Mouse (Mus musculus): ENCODE results near the gene Wrap53. TPM values are rescaled to one million over a fixed set of nuclear protein-coding genes. Genes with fewer than 3 reads are reported as not detected.

Gene Wrap53
- total and polyA plus RNA-seq, 3 experiments = 18.5 to 24.5 TPM; not detected in 1

- TF ChIP-seq HCFC1 (IDR thresholded peaks at IDR 0.05; ENCODE audit: low read depth, low read length) (peak; percentile 63), MAZ (IDR thresholded peaks at IDR 0.05; ENCODE audit: low read depth, low read length) (peak; percentile 59)
Observed at GRCm38 (mm10) chr11:69609416-69609815, 29.4 kb upstream of the Wrap53 start (continued).

GRCm38 (mm10) chr11:69608525-69608924, 28.5 kb upstream of the Wrap53 start:
- peak overlapping the region; percentile 66 for H3K9ac ChIP-seq (ENCODE audit: control insufficient read depth, low read depth, low read length, poor library complexity, severe bottlenecking)
- H3K79me2 ChIP-seq (ENCODE audit: control insufficient read depth, insufficient read depth, low read length, poor library complexity) = peaks cover 6% of the 10 kb centered on the region
- H3K9me3 ChIP-seq (replicated peaks; ENCODE audit: insufficient read depth, low read length) = no peaks in the 10 kb centered on the region
- H3K36me3 ChIP-seq (ENCODE audit: control insufficient read depth in 1 of 2, insufficient read depth in 2 of 2, low read length in 2 of 2) = peaks cover 0 to 27% of the 10 kb centered on the region in 2 experiments; a peak in 2 of 4 replicates
- H3K27ac ChIP-seq (ENCODE audit: control insufficient read depth, low read depth, low read length) = peak overlapping the region; percentile 91
- TF ChIP-seq UBTF (IDR thresholded peaks at IDR 0.05; ENCODE audit: borderline replicate concordance, insufficient read depth, low read depth, low read length) = no peak
- TF ChIP-seq ZMIZ1 (IDR thresholded peaks at IDR 0.05; ENCODE audit: low read depth, low read length) = 0 out of 2 replicates have a peak, but pooled peaks have one; percentile 20
- TF ChIP-seq MAZ (IDR thresholded peaks at IDR 0.05; ENCODE audit: low read depth, low read length) = peak; percentile 55
- TF ChIP-seq POLR2A (IDR thresholded peaks at IDR 0.05; ENCODE audit: control insufficient read depth in 1 of 2, insufficient read depth in 1 of 2, low read depth in 1 of 2, low read length in 2 of 2, poor library complexity in 1 of 2) = no peak
- TF ChIP-seq SIN3A (IDR thresholded peaks at IDR 0.05; ENCODE audit: low read length) = no peak
- TF ChIP-seq MXI1 (IDR thresholded peaks at IDR 0.05; ENCODE audit: low read depth, low read length) = 0 out of 2 replicates have a peak, but pooled peaks have one; percentile 34
- 0 out of 2 replicates have a peak, but pooled peaks have one; percentile 6 for TF ChIP-seq TCF12 (IDR thresholded peaks at IDR 0.05; ENCODE audit: low read depth, low read length)
- DNase-seq (ENCODE audit: low read depth, low spot score) = peak; percentile 46
- no peaks in the 10 kb centered on the region for H3K27me3 ChIP-seq (ENCODE audit: control insufficient read depth in 1 of 2, insufficient read depth in 2 of 2, low read length in 2 of 2)
- peak overlapping the region in 1 of 2 experiments; percentile 24; a peak in 3 of 4 replicates for H3K4me3 ChIP-seq (ENCODE audit: control insufficient read depth in 1 of 2, insufficient read depth in 1 of 2, low read depth in 2 of 2, low read length in 2 of 2)
- peaks cover 24 to 46% of the 10 kb centered on the region in 2 experiments for H3K4me1 ChIP-seq (ENCODE audit: control insufficient read depth in 1 of 2, insufficient read depth in 2 of 2, low read length in 2 of 2)

GRCm38 (mm10) chr11:69606832-69607231, 26.8 kb upstream of the Wrap53 start:
- peaks cover 0 to 39% of the 10 kb centered on the region in 2 experiments; a peak in 2 of 4 replicates for H3K36me3 ChIP-seq (ENCODE audit: control insufficient read depth in 1 of 2, insufficient read depth in 2 of 2, low read length in 2 of 2)
- H3K79me2 ChIP-seq (ENCODE audit: control insufficient read depth, insufficient read depth, low read length, poor library complexity) = peaks cover 6% of the 10 kb centered on the region
- peak; percentile 48 for DNase-seq (ENCODE audit: low read depth, low spot score)
- H3K4me3 ChIP-seq (ENCODE audit: control insufficient read depth in 1 of 2, insufficient read depth in 1 of 2, low read depth in 2 of 2, low read length in 2 of 2) = no peak overlapping the region; a peak in 1 of 4 replicates
- H3K9ac ChIP-seq (ENCODE audit: control insufficient read depth, low read depth, low read length, poor library complexity, severe bottlenecking) = no peak overlapping the region
- TF ChIP-seq UBTF (IDR thresholded peaks at IDR 0.05; ENCODE audit: borderline replicate concordance, insufficient read depth, low read depth, low read length) = no peak
- TF ChIP-seq ZNF384 (IDR thresholded peaks at IDR 0.05; ENCODE audit: low read depth, low read length) = peak; percentile 43; the same call in 1 of the 2 replicates
- TF ChIP-seq ELF1 (IDR thresholded peaks at IDR 0.05; ENCODE audit: low read depth, low read length) = no peak
- no peak for TF ChIP-seq CHD1 (IDR thresholded peaks at IDR 0.05; ENCODE audit: low read depth, low read length)
- peak; percentile 62 for TF ChIP-seq MAX (IDR thresholded peaks at IDR 0.05; ENCODE audit: low read length)
- TF ChIP-seq MXI1 (IDR thresholded peaks at IDR 0.05; ENCODE audit: low read depth, low read length) = 0 out of 2 replicates have a peak, but pooled peaks have one; percentile 18
- TF ChIP-seq POLR2A (IDR thresholded peaks at IDR 0.05; ENCODE audit: control insufficient read depth in 1 of 2, insufficient read depth in 1 of 2, low read depth in 1 of 2, low read length in 2 of 2, poor library complexity in 1 of 2) = no peak
- no peak for TF ChIP-seq POLR2AphosphoS2 (IDR thresholded peaks at IDR 0.05; ENCODE audit: low read length)
- TF ChIP-seq MYC (IDR thresholded peaks at IDR 0.05; ENCODE audit: low read depth, low read length) = peak; percentile 78
- H3K4me1 ChIP-seq (ENCODE audit: control insufficient read depth in 1 of 2, insufficient read depth in 2 of 2, low read length in 2 of 2) = peaks cover 35 to 58% of the 10 kb centered on the region in 2 experiments
- no peaks in the 10 kb centered on the region for H3K9me3 ChIP-seq (replicated peaks; ENCODE audit: insufficient read depth, low read length)
- H3K27ac ChIP-seq (ENCODE audit: control insufficient read depth, low read depth, low read length) = 0 out of 2 replicates have a peak overlapping the region, but pooled peaks have one; percentile 11
- no peaks in the 10 kb centered on the region for H3K27me3 ChIP-seq (ENCODE audit: control insufficient read depth in 1 of 2, insufficient read depth in 2 of 2, low read length in 2 of 2)

All from MEL (cell line).